31 mouse cellular contexts compared by ENCODE assay signal in genomic region chr10:71086571-71087358, GRCm38 (mm10).
A peak's percentile ranks its signal among the peaks of the same experiment; 100 is the strongest.
DNase-seq lines count a peak whose midpoint lies in the region; ATAC-seq and TF ChIP-seq lines count a peak whose summit lies in the region.
"Had no signal": no experiment of that assay in that cellular context is flagged by ENCODE, and none has a peak within 500 bp of the region (broad histone marks: within the 10 kb centered on the region; RNA-seq: fewer than 3 reads in every experiment).

No protein-coding gene starts in this region.

- no peak overlapping the region for H3K4me2 ChIP-seq in embryonic facial prominence, embryonic 13.5 days
- no peak overlapping the region for H3K4me2 ChIP-seq in kidney, embryonic 14.5 days (replicated peaks; ENCODE audit: low read depth, low read length)
- no peak overlapping the region for H3K4me2 ChIP-seq in limb, embryonic 14.5 days (replicated peaks; ENCODE audit: low read depth, low read length, severe bottlenecking)
- H3K4me2 ChIP-seq: embryonic facial prominence, embryonic 12.5 days; heart, embryonic 13.5 days; kidney, embryonic 15.5 days; liver, embryonic 11.5 days; midbrain, embryonic 13.5 days; neural tube, embryonic 15.5 days had no signal

- H3K9me3 ChIP-seq in embryonic facial prominence, embryonic 13.5 days: no peaks in the 10 kb centered on the region
- no peaks in the 10 kb centered on the region for H3K9me3 ChIP-seq in embryonic facial prominence, embryonic 10.5 days
- H3K9me3 ChIP-seq in kidney, embryonic 14.5 days (ENCODE audit: control insufficient read depth, low read length): no peaks in the 10 kb centered on the region
- H3K9me3 ChIP-seq in limb, embryonic 14.5 days (ENCODE audit: control insufficient read depth, low read length): no peaks in the 10 kb centered on the region
- H3K9me3 ChIP-seq: embryonic facial prominence, embryonic 12.5 days; heart, embryonic 13.5 days; hindbrain, embryonic 10.5 days; kidney, embryonic 15.5 days; midbrain, embryonic 13.5 days; neural tube, embryonic 15.5 days had no signal

- H3K27me3 ChIP-seq in embryonic facial prominence, embryonic 13.5 days: no peaks in the 10 kb centered on the region
- no peaks in the 10 kb centered on the region for H3K27me3 ChIP-seq in embryonic facial prominence, embryonic 10.5 days (replicated peaks; ENCODE audit: low read depth, poor library complexity, severe bottlenecking)
- no peaks in the 10 kb centered on the region for H3K27me3 ChIP-seq in kidney, embryonic 14.5 days (ENCODE audit: control insufficient read depth, insufficient read depth, low read length)
- H3K27me3 ChIP-seq in C2C12 (ENCODE audit: control insufficient read depth, insufficient read depth, insufficient read length): no peaks in the 10 kb centered on the region
- H3K27me3 ChIP-seq in limb, embryonic 14.5 days (ENCODE audit: control insufficient read depth, insufficient read depth, low read length): no peaks in the 10 kb centered on the region
- H3K27me3 ChIP-seq: embryonic facial prominence, embryonic 12.5 days; heart, embryonic 13.5 days; kidney, embryonic 15.5 days; megakaryocyte, embryonic 14.5 days; midbrain, embryonic 13.5 days; neural tube, embryonic 15.5 days had no signal

- no peak for TF ChIP-seq CTCF in C2C12 (IDR thresholded peaks at IDR 0.05; ENCODE audit: control insufficient read depth, insufficient read depth, insufficient read length)

- H3K4me3 ChIP-seq in embryonic facial prominence, embryonic 13.5 days: no peak overlapping the region
- H3K4me3 ChIP-seq in embryonic facial prominence, embryonic 10.5 days: no peak overlapping the region
- H3K4me3 ChIP-seq in kidney, embryonic 14.5 days (ENCODE audit: low read length): no peak overlapping the region
- H3K4me3 ChIP-seq in C2C12 (ENCODE audit: insufficient read depth, poor library complexity, severe bottlenecking): no peak overlapping the region
- H3K4me3 ChIP-seq in limb, embryonic 14.5 days (replicated peaks; ENCODE audit: low read length): no peak overlapping the region
- H3K4me3 ChIP-seq: embryonic facial prominence, embryonic 12.5 days; heart, embryonic 13.5 days; hindbrain, embryonic 10.5 days; kidney, embryonic 15.5 days; layer of hippocampus, adult 2 months; megakaryocyte, embryonic 14.5 days; midbrain, embryonic 13.5 days; neural tube, embryonic 15.5 days had no signal

- H3K36me3 ChIP-seq in embryonic facial prominence, embryonic 13.5 days: no peaks in the 10 kb centered on the region
- no peaks in the 10 kb centered on the region for H3K36me3 ChIP-seq in embryonic facial prominence, embryonic 10.5 days (replicated peaks)
- no peaks in the 10 kb centered on the region for H3K36me3 ChIP-seq in kidney, embryonic 14.5 days (ENCODE audit: control insufficient read depth, insufficient read depth, low read length)
- H3K36me3 ChIP-seq in C2C12 (ENCODE audit: control insufficient read depth, insufficient read depth): no peaks in the 10 kb centered on the region
- H3K36me3 ChIP-seq in limb, embryonic 14.5 days (ENCODE audit: control insufficient read depth, insufficient read depth, low read length): no peaks in the 10 kb centered on the region
- H3K36me3 ChIP-seq: embryonic facial prominence, embryonic 12.5 days; heart, embryonic 13.5 days; hindbrain, embryonic 10.5 days; kidney, embryonic 15.5 days; midbrain, embryonic 13.5 days; neural tube, embryonic 15.5 days had no signal

- ATAC-seq in embryonic facial prominence, embryonic 13.5 days (ENCODE audit: insufficient number of reproducible peaks, insufficient read depth, low FRiP score, low TSS enrichment, low read depth): no peak
- ATAC-seq in kidney, embryonic 14.5 days (ENCODE audit: low FRiP score, low TSS enrichment): no peak
- ATAC-seq in limb, embryonic 14.5 days (ENCODE audit: low FRiP score, low read depth): peak; percentile 63
- ATAC-seq: activated CD4-positive, CD25-positive, alpha-beta regulatory T cell, adult 4 months; CD4-positive, CD25-positive, alpha-beta regulatory T cell, adult 4 months; forebrain, postnatal 0 days; hindbrain, embryonic 16.5 days; midbrain, embryonic 13.5 days had no signal

- no peaks in the 10 kb centered on the region for H3K79me2 ChIP-seq in C2C12 (ENCODE audit: control insufficient read depth, insufficient read depth)

- H3K79me3 ChIP-seq in C2C12 (ENCODE audit: low read depth): no peaks in the 10 kb centered on the region

- no peak overlapping the region for H3ac ChIP-seq in C2C12 (ENCODE audit: control insufficient read depth, insufficient read length, low read depth)

- 55% methylated on average over 4 of the region's 4 CpGs for WGBS in embryonic facial prominence, embryonic 13.5 days
- 83% methylated on average over 4 of the region's 4 CpGs for WGBS in embryonic facial prominence, embryonic 10.5 days
- 87% methylated on average over 4 of the region's 4 CpGs for WGBS in kidney, embryonic 14.5 days
- 40% methylated on average over 4 of the region's 4 CpGs for WGBS in limb, embryonic 14.5 days

- DNase-seq in embryonic facial prominence, embryonic 10.5 days (ENCODE audit: low spot score): no peak
- DNase-seq in kidney, adult 9 months: peak; percentile 32
- peak; percentile 50 for DNase-seq in limb, embryonic 14.5 days (ENCODE audit: low spot score)
- DNase-seq in adrenal gland, adult 2 months: no peak
- DNase-seq in yolk sac, embryonic 10.5 days (ENCODE audit: low spot score): no peak
- DNase-seq: adrenal gland, adult 8-10 months; cerebellum, adult 8-10 months; cerebellum, postnatal 25 days; forebrain, postnatal 0 days; gastrocnemius, postnatal 14 days; heart, postnatal 10 days; kidney, postnatal 25 days; lung, postnatal 4 days; retina, postnatal 1 day; right cerebral cortex, postnatal 14 days; thymus, postnatal 4 days had no signal

- peak overlapping the region; percentile 22; the same call in 1 of the 2 replicates for H3K27ac ChIP-seq in embryonic facial prominence, embryonic 13.5 days
- no peak overlapping the region for H3K27ac ChIP-seq in embryonic facial prominence, embryonic 10.5 days (replicated peaks)
- H3K27ac ChIP-seq in kidney, embryonic 14.5 days (ENCODE audit: low read depth, low read length): no peak overlapping the region
- H3K27ac ChIP-seq in limb, embryonic 14.5 days (replicated peaks; ENCODE audit: low read depth, low read length): no peak overlapping the region
- H3K27ac ChIP-seq: embryonic facial prominence, embryonic 12.5 days; heart, embryonic 13.5 days; hindbrain, embryonic 10.5 days; kidney, embryonic 15.5 days; layer of hippocampus, adult 2 months; midbrain, embryonic 13.5 days; neural tube, embryonic 15.5 days had no signal

- H3K9ac ChIP-seq in embryonic facial prominence, embryonic 13.5 days: no peak overlapping the region
- H3K9ac ChIP-seq in kidney, embryonic 14.5 days (ENCODE audit: low read depth, low read length): no peak overlapping the region
- H3K9ac ChIP-seq in limb, embryonic 14.5 days (ENCODE audit: low read depth, low read length, severe bottlenecking): no peak overlapping the region
- H3K9ac ChIP-seq: embryonic facial prominence, embryonic 12.5 days; forebrain, postnatal 0 days; heart, embryonic 13.5 days; kidney, embryonic 15.5 days; midbrain, embryonic 13.5 days; neural tube, embryonic 15.5 days had no signal

- TF ChIP-seq POLR2A in limb, embryonic 14.5 days (IDR thresholded peaks at IDR 0.05; ENCODE audit: borderline replicate concordance, extremely low read depth, insufficient read depth, insufficient read length): no peak

- H3K4me1 ChIP-seq in embryonic facial prominence, embryonic 13.5 days: peaks cover 34% of the 10 kb centered on the region
- peaks cover 15% of the 10 kb centered on the region for H3K4me1 ChIP-seq in embryonic facial prominence, embryonic 10.5 days
- no peaks in the 10 kb centered on the region for H3K4me1 ChIP-seq in kidney, embryonic 14.5 days (ENCODE audit: control insufficient read depth, insufficient read depth, low read length)
- peaks cover 33% of the 10 kb centered on the region for H3K4me1 ChIP-seq in limb, embryonic 14.5 days (ENCODE audit: control insufficient read depth, insufficient read depth, low read length)
- H3K4me1 ChIP-seq: heart, embryonic 13.5 days; hindbrain, embryonic 10.5 days; kidney, embryonic 15.5 days; megakaryocyte, embryonic 14.5 days; midbrain, embryonic 13.5 days; neural tube, embryonic 15.5 days had no signal

TF ChIP-seq in C2C12, 6 proteins besides CTCF, POLR2A, EP300 and RAD21:
- TF ChIP-seq CEBPB (IDR thresholded peaks at IDR 0.05; ENCODE audit: low read depth) (peak; percentile 50), MYOG (IDR thresholded peaks at IDR 0.05; ENCODE audit: control insufficient read depth, extremely low read depth, insufficient read length) (no peak)

Comparison
In these comparisons a context has a peak if more than half of its experiments do, and no peak if none do; other contexts are left out.
1. DNase-seq: peak in kidney, adult 9 months (single experiment) and limb, embryonic 14.5 days (single experiment); none in embryonic facial prominence, embryonic 10.5 days (single experiment), adrenal gland, adult 2 months (single experiment) and yolk sac, embryonic 10.5 days (single experiment).